Mouse (Mus musculus) gastrocnemius, adult 8-10 months (tissue): ENCODE results near the gene Arhgef5. TPM values are rescaled to one million over a fixed set of nuclear protein-coding genes. Genes with fewer than 3 reads are reported as not detected.
"Not testable (repeated sequence)": the region's sequence is repeated elsewhere in the genome, so short reads cannot be mapped to it uniquely, and the experiment has no call there.

Experiments used
- DNase-seq, 2 experiments: peaks; one replicate each; pipeline ENCODE4 v3.0.0; 2022; ENCODE audit warnings: low spot score in 2 of 2
- total RNA-seq, 4 experiments: library from RNA; stranded (reverse); gene quantifications; 2 replicates each; pipeline ENCODE4 v1.2.4; 2022

The Arhgef5 gene
- total RNA-seq: 1 to 10 TPM; 1.9 to 3.4 (median 2.7) TPM

DNA sequence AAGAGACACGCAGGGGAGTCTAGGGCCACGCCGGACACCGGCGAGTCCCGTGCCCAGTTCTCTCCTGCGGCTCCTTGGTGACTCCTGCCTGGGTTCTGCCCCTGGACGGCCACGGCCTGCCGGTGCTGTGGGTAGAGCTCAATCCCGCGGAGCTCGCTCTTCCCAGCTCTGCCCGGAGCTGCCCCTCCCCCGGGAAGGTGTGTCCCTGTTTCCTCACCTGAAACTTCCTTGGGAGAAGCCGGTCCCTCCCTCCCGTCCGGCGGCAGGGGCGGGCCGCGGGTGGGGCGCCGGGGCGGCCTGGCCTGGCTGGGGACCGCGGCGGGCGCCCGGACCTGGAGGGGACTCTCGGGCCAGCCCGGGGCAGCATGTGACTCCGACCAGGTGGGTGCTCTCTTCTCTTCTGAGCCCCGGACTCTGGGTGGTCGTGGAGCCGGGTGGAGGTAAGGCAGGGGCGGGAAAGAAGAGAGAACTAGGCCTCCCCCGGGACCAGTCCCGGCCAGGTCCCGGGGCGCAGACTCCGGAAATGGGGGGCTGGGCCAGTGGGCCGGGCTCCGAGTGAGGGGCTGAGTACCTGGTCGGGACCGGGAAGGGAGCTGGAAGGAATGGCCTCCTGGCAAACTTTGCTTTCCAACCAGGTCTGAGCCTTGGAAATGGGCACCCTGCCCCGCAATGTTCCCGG lies at the start of gene Arhgef5:
Gene Arhgef5, plus strand, starts transcription at position 220 of the 679 bp plus-strand sequence.
- DNase-seq: no peak

DNA sequence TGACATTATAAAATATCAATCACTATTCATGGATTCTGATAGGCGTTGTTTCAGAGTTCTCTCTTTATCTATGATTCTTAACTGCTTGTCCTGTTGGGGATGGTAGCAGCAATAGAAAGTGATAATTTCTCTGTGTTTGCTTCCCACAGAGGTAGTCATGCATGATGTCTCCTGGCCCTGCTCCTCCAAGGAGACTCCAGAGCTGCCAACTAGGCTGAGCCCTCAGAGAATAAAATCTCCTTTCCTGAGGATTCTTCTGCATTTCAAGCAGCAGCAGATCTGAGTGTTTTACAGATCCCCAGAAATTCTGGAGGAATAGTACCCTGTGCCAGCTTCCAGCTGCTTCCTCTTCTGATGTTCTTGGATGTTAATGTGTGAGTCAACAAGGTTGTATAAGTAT lies 34.1 kb upstream of the Arhgef5 start, which contains the start of gene Olfr47:
Gene Olfr47, plus strand, starts transcription at position 275 of the 400 bp plus-strand sequence.
- DNase-seq: not testable (repeated sequence)

- DNase-seq: no peak
These were observed 23.3 kb upstream of the Arhgef5 start for GRCm38 (mm10) chr6:43242061-43242460.

DNA sequence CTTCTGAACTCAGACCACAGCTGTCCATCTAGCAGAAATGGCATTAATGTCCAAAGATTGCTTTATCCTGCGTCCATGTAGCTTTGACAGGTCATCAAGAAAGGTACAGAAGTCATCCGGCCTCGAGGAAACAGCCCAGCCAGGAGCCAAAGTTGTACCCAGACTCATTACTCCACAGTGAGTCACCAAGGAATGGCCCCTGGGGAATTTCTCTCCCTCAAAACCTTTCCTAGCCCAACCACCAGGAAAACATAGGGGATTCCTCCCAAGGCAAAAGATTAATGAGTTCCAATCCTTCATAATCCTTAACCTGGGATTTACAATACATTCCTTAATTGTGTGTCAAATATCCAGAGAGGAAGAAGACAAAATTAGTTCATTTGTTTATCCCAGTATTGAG lies 18.0 kb upstream of the Arhgef5 start:
- no peak for DNase-seq

DNA sequence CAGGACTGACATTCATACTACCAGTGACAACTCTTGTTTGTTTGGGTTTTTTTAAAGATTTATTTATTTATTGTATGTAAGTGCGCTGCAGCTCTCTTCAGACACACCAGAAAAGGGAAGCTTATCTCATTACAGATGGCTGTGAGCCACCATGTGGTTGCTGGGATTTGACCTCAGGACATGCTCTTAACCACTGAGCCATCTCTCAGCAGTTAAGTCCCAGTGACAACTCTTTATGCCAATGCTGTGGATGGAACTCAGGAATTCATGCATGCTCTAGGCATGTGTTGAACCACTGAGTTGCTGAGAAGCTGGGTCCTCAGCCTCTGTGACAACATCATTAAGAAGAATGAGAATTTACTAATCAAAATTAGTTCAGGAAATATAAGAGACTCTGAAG lies 12.4 kb upstream of the Arhgef5 start:
- DNase-seq: no peak

- DNase-seq: no peak
These were observed 11.0 kb upstream of the Arhgef5 start for GRCm38 (mm10) chr6:43254193-43254926.

- no peak for DNase-seq
These were observed 4.6 kb upstream of the Arhgef5 start for GRCm38 (mm10) chr6:43260756-43261155.

- DNase-seq: no peak
These were observed 974 bp downstream of the Arhgef5 start for GRCm38 (mm10) chr6:43266356-43266755.

DNA sequence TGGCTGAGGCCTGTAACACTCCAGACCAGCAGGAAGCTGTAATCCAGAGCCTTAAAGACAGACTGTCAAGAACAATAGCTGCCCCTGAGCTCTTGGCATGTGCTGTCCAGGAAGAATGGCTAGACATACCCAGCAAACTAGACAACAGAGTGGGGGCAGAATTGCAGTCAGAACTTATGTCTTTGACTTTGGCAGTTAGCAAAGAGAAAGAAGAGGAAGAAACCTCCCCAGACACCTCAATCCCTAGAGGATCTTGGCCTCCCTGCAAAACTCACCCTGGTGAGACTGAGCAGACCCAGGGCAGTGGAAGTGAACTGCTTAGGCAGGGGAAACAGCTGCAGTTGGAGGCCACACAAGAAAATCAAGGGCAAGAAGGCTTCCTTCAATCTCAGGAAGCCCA lies 7.2 kb downstream of the Arhgef5 start:
- no peak for DNase-seq

GRCm38 (mm10) chr6:43274123-43274522 lies 8.7 kb downstream of the Arhgef5 start:
- DNase-seq: no peak

- DNase-seq: no peak
These were observed 12.9 kb downstream of the Arhgef5 start for GRCm38 (mm10) chr6:43278247-43278646.

DNA sequence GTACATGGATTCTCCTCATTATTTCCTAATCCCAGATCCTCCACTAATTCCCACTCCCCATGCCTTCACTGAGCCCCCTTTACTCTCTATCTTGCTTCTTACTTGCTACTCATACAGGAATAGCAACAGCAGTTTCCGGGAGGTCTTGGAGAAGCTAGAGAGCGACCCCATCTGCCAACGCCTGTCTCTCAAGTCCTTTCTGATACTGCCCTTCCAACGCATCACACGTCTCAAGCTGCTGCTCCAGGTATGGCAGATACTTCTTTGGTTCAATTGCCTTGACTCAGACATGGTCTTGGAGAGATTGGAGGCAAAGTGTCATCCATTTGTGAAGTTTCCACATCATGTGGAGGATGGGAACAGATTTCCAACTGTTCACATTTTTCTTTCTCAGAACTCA lies 15.1 kb downstream of the Arhgef5 start:
- DNase-seq: no peak

DNA sequence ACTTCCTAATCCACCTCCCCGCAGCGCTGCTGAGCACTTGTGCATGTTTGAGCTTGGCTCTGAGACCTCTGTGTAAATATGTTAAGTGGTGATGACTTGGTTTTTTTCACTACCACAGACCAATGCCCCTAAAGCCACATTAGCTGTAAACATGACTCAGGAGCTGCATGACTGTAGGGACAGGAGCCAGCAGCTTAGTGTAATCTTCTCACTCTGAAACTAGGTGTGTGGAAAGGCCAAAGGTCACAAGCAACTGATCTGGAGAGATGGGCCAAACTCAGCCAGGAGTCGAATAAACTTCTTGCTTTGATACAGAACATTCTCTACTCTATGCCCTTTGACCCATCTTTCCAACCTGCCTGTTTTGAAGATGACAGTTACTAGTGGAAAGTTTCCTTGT lies 26.7 kb downstream of the Arhgef5 start:
- no peak for DNase-seq

GRCm38 (mm10) chr6:43292471-43293076 lies 27.2 kb downstream of the Arhgef5 start:
- DNase-seq: no peak

GRCm38 (mm10) chr6:43293175-43293574 lies 27.8 kb downstream of the Arhgef5 start:
- DNase-seq: no peak

DNA sequence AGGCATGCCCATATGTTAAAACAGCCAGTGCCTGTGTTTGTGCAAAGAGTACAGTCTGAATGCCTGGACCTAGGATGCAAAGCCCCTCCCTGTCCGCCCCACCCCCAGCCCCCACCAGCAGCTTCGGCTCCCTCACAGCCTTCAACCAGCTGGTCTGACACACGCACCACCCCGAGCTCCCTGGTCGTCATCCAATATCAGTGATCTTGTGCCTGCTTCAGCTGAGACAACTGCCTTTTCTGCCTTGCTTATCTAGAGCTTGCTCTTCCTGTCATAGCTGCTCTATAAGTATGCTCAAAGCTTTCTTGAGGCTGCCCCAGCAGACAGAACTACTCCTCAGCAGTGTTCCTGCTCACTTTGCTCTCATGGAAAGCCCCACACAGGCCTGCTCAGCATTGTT lies 30.5 kb downstream of the Arhgef5 start:
- no peak for DNase-seq

GRCm38 (mm10) chr6:43296798-43297507 lies 31.6 kb downstream of the Arhgef5 start:
- DNase-seq: no peak

DNA sequence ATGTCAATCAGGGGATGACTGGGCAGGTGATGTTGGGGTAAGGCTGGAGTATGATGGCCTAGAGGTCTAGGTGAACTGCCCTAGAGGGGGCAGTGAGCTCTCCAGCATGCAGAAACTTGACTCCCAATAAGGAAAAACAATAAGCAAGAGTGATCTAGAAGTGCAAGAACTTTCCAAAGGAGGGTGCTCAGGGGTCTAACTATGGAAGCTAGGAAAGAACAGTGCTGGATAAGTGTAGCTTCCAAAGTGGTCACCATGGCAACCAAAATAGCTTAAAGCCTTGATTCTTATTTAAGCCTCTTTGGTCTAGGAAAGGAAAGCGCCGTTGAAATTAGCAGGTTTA lies 32.1 kb downstream of the Arhgef5 start:
- no peak for DNase-seq

DNA sequence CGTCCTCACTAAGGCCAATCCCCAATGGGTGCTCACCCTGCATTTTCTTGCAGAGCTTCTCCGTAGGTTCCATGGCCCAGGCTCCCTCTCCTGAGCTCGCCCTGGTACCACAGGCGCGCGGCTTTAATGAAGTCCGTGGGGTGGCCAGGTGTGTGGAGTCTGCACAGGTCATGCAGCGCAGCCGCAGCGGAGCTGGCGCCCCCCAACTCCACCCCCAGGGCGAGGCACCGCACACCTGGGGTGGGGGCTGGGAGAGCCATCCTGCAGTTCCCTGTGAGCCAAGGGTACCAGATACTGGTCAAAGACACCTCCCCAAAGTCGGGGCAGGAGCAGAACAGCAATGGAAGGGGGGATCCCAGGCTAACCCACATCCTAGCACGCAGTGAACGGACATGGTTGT lies 44.1 kb downstream of the Arhgef5 start, which contains the start of gene Nobox:
Gene Nobox, minus strand, starts transcription at position 101 of the 400 bp plus-strand sequence.
- no peak for DNase-seq

- no peak for DNase-seq
These were observed 44.7 kb downstream of the Arhgef5 start for GRCm38 (mm10) chr6:43310071-43310470.

DNA sequence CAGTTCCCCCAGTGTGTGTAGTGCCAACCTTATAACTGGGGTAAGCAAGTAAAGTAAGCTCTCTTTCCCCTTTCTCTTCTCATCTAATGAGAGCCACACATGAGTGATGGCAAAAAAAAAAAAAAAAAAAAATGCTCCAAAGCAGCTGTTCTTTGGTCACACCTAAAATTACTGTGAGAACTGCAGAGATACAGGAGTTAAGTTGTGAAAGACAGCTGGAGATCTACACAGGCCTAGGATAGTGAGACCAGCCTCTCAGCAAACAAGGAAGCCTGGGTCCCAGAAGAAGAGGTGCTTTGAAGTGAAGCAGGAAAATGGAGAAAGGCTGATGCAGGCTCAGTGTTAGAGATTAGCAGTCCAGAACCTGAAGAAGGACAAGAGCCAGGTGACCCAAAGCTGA lies 47.2 kb downstream of the Arhgef5 start:
- DNase-seq: no peak
